Mouse (Mus musculus) cerebellum, postnatal 36 days (tissue): ENCODE measurements at regions not wholly inside any gene's neighbourhood (a gene's known extent, or its start where the extent isn't known, plus 50 kb on each side); places are given as distances from the start of the nearest gene placed in this dataset.

ENCODE experiments used
- DNase-seq, 2 experiments: peaks; one replicate each; pipeline ENCODE4 v3.0.0; 2021 to 2022; ENCODE audit warnings: mixed read lengths in 2 of 2

GRCm38 (mm10) chr3:64898610-64899009, 54.0 kb upstream of the Vmn2r7 start:
- DNase-seq = no peak

- no peak for DNase-seq
These were observed 56.8 kb upstream of the Vmn2r7 start for GRCm38 (mm10) chr3:64901317-64901892.

GRCm38 (mm10) chr3:64949307-64949706, 104.7 kb upstream of the Vmn2r7 start:
- peak; percentile 17 to 29 for DNase-seq

DNA sequence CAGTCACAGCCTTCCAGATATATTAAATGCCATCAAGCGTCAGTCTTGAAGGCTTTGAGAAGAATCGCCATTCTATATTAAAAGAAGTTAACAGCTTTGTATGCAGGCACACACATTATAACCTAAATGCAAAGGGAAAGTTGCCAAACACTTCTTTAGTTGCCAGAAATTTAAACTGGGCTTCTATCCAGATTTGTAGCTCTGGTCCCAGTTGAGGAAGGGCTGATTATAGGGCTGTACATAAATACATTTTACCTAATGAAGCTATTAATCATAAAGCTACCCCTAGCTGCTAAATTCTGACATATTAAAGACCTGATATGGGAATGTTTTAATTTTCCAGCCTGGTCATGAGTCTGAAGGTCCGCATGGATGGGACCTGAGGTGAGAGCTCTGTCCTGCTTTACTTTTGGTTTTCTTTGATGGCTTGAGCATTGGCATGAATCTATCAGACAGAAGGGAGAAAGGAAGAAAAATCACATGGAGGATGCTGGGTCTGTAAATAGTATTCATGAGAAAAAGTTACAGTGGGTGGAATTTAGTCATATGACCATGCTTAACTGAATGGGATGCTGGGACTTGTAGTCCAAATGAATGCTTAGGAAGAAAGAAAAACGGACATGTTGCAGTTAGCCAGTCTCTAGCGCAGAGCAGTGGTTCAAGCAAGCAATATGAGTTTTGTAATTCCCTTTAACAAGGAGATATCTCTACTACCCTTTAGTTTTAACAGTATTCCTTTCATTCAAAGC, 120.3 kb upstream of the Vmn2r7 start:
- no peak for DNase-seq

DNA sequence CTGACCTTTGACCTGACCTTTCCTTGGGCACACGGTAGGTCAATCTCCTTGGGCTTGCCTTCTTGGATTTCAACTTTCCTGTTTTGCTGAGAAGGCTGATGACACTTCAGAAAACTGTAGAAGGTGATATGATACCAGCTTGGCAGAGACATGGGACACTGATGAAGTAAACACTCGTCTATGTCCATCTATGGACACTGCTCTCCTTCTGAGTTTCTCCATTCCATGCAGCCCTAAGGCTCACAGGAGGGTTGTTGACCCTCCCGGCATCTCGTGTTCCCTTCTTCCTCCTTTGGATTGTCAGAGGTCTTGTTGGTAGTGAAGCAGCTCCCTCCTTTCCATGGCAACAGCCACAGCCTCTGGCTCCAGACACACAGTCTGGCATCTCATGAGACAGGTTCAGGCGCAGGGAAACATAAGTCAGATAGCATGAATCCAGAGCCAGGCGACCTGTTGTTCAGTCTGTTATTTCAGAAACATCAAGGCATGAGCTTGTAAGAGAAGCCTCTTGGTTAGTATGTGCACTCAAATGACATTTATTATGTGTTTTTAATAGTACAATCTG, 120.9 kb upstream of the Vmn2r7 start:
- DNase-seq = no peak

DNA sequence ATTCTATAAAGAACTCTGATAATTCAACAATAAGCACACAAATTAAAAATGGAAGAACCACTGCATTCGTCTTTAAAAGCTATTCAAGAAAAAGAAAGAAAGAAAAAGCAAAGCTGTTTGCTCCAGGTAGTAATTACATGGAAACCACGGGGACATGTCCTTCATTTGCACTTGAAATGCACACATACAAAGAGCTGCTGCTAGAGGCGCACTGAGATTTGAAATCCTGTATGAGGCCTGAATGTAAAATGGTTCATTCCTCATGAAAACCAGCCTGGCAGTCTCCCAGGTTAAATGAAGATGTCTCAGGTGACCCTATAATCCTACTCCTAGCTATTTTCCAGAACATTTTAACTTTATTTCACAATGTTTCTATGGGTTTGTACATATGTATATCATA, 123.7 kb upstream of the Vmn2r7 start:
- DNase-seq = no peak

- DNase-seq = peak in 1 of 2 experiments; percentile 10
These were observed 124.8 kb upstream of the Kcnab1 start for GRCm38 (mm10) chr3:64984369-64984768.

- DNase-seq = peak; percentile 31 to 36
These were observed 121.5 kb upstream of the Kcnab1 start for GRCm38 (mm10) chr3:64987665-64988064.

GRCm38 (mm10) chr3:64996451-64996850, 112.7 kb upstream of the Kcnab1 start:
- DNase-seq = no peak

GRCm38 (mm10) chr3:64997552-64997951, 111.6 kb upstream of the Kcnab1 start:
- no peak for DNase-seq

DNA sequence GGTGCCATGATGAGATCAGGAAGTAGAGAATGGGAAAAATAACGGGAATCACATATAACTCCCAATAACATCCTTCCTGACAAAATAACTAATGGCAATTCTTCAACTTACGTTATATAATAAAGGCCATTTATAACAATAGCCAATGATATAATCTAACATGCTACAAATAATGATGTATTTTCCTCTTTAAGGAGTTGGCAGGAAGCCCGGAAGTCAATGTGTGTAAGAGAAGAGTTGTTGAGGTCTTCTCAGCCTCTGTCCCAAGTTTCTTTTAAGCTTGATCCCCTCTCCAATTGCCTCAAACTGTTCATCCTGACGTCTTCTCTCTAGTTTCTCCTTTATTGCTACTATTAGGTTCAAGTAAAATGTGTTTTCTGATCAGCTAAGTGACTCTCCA, 108.1 kb upstream of the Kcnab1 start:
- DNase-seq = no peak

DNA sequence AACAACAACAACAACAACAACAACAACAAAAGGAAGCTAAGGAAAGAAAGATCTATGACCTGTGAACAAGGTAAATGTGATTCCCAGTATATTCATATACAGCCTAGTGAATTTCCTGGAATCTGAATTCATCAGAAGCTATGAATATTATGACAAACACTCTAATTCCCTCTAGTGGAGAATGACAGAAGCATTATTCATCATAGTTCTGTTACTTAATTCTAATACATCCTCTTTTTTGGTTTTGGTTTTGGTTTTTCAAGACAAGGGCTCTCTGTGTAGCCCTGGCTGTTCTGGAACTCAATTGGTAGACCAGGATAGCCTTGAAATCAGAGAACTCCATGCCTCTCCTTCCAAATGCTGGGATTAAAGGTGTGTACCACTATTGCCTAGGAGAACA, 106.6 kb upstream of the Kcnab1 start:
- no peak for DNase-seq

GRCm38 (mm10) chr3:65006127-65006526, 103.1 kb upstream of the Kcnab1 start:
- no peak for DNase-seq

- DNase-seq = no peak
These were observed 102.6 kb upstream of the Kcnab1 start for GRCm38 (mm10) chr3:65006565-65006964.

- peak; percentile 31 to 43 for DNase-seq
These were observed 85.3 kb upstream of the Kcnab1 start for GRCm38 (mm10) chr3:65023876-65024275.

DNA sequence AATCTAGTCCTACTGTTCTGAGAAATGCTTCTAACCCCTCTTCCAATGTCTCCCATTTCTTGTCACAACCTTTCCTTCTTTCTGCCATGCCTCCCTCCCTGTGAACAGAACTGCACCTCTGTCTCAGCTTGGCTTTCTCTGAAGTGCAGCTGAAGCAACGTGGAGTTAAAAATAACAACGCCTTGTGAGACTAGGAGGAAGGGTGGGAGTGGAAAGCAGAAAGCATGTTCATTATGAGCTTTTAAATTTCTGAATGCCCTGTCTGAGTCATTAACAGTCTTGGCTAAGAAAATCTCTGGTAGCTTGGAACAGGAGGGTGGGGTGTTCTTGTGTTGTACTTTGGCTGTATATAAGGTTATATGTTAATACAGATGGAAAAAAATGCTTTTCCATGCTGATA, 71.6 kb upstream of the Kcnab1 start:
- no peak for DNase-seq

GRCm38 (mm10) chr3:65047879-65048278, 61.3 kb upstream of the Kcnab1 start:
- no peak for DNase-seq

DNA sequence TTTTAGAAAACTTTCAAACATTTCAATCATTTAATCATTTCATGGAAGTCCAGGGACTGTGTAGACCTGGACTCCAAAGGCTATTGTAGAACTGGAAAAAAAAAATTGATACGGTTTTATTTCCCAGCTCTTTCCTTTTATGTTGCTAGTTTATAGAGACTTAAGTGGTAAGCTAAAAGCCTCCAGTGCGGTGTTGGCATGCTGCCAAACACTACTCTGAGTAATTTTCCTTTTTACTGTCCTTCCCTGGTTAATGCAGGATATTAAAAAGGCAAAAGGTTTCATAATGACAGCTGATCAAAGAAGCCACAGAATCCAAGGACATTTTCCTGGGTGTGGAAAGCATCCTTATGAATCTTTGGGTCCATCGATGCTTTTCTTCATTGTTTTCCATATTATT, 53.8 kb upstream of the Kcnab1 start:
- DNase-seq = no peak
